Comparison of ENCODE assay signal across 9 mouse cellular contexts in the genomic region with DNA sequence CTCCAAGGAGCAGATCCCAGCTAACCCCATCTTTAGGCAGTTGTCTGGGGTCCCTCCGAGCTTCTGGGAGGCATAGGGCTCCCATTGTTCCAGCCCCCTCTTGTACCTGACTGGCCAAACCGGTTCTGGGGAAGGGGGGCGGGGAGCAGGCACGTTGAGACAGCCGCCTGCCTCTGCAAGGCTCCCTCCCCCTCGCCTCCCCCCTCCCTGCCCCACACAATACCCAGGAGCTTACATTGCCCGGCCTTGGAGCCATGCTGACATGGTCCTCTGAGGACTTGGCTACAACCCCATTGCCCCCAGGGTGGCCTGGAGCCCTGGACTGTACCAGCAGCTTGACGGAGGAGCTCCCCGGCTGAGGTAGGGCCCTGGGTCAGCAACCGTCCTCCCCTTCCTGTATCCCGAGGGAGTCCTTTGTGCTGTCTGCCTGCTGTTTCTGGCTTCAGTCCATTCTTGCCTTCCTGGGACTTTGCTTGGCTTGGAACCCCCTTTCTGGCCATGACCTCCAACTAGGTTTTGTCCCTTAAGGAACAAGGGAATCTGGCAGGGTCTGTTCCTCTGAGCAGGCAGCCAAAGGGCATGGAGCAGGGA. TPM values are rescaled to one million over a fixed set of nuclear protein-coding genes. Genes with fewer than 3 reads are reported as not detected.
DNase-seq lines count a peak whose midpoint lies in the region; ATAC-seq and TF ChIP-seq lines count a peak whose summit lies in the region.
"Had no signal": no experiment of that assay in that cellular context is flagged by ENCODE, and none has a peak within 500 bp of the region (broad histone marks: within the 10 kb centered on the region; RNA-seq: fewer than 3 reads in every experiment).

No protein-coding gene starts in this region.

- no peak for TF ChIP-seq CTCF in lung, postnatal 0 days (IDR thresholded peaks at IDR 0.05)

- no peaks in the 10 kb centered on the region for H3K9me3 ChIP-seq in neural tube, embryonic 15.5 days (replicated peaks)
- no peaks in the 10 kb centered on the region for H3K9me3 ChIP-seq in lung, postnatal 0 days (ENCODE audit: low read length)
- no peaks in the 10 kb centered on the region for H3K9me3 ChIP-seq in liver, embryonic 11.5 days (ENCODE audit: control insufficient read depth, low read length)

- H3K27me3 ChIP-seq in neural tube, embryonic 15.5 days (replicated peaks), result peaks cover 85% of the 10 kb centered on the region
- peaks cover 13% of the 10 kb centered on the region for H3K27me3 ChIP-seq in lung, postnatal 0 days (replicated peaks; ENCODE audit: insufficient read depth, low read length)
- H3K27me3 ChIP-seq in liver, embryonic 11.5 days (replicated peaks; ENCODE audit: control insufficient read depth, insufficient read depth, low read length), result peaks cover 99% of the 10 kb centered on the region

- 7% methylated on average over 11 of the region's 11 CpGs for WGBS in neural tube, embryonic 15.5 days
- 2% methylated on average over 10 of the region's 11 CpGs for WGBS in lung, postnatal 0 days
- 9% methylated on average over 10 of the region's 11 CpGs for WGBS in liver, embryonic 11.5 days

- TF ChIP-seq EP300 in lung, postnatal 0 days (IDR thresholded peaks at IDR 0.05), result no peak

- no peak overlapping the region for H3K4me3 ChIP-seq in neural tube, embryonic 15.5 days (replicated peaks)
- no peak overlapping the region; the same call in 1 of the 2 replicates for H3K4me3 ChIP-seq in lung, postnatal 0 days (ENCODE audit: low read depth, low read length)
- H3K4me3 ChIP-seq in liver, embryonic 11.5 days (ENCODE audit: low read depth, low read length), result no peak overlapping the region

- H3K4me1 ChIP-seq in neural tube, embryonic 15.5 days, result peaks cover 72% of the 10 kb centered on the region
- peaks cover 35% of the 10 kb centered on the region for H3K4me1 ChIP-seq in lung, postnatal 0 days (ENCODE audit: insufficient read depth, low read depth, low read length)
- peaks cover 32% of the 10 kb centered on the region for H3K4me1 ChIP-seq in liver, embryonic 11.5 days (replicated peaks; ENCODE audit: control insufficient read depth, insufficient read depth, low read length)

- H3K27ac ChIP-seq in neural tube, embryonic 15.5 days (replicated peaks), result no peak overlapping the region
- H3K27ac ChIP-seq in lung, postnatal 0 days (ENCODE audit: low read length), result peak overlapping the region; percentile 62
- H3K27ac ChIP-seq in liver, embryonic 11.5 days (ENCODE audit: low read depth, low read length), result no peak overlapping the region

- H3K4me2 ChIP-seq in neural tube, embryonic 15.5 days, result peak overlapping the region; percentile 9; the same call in 1 of the 2 replicates
- H3K4me2 ChIP-seq in lung, postnatal 0 days (replicated peaks; ENCODE audit: low read depth, low read length), result peak overlapping the region; percentile 34
- no peak overlapping the region for H3K4me2 ChIP-seq in liver, embryonic 11.5 days

- peak; percentile 68 for DNase-seq in adrenal gland, postnatal 14 days
- no peak for DNase-seq in adrenal gland, postnatal 4 days (ENCODE audit: low spot score in 2 of 2)
- DNase-seq in neural tube, embryonic 10.5 days (ENCODE audit: extremely low spot score, low spot score), result no peak
- DNase-seq in kidney, adult 11 months, result peak; percentile 67
- DNase-seq in lung, postnatal 0 days (ENCODE audit: low spot score), result peak; percentile 55
- DNase-seq in spleen, adult 12 weeks (ENCODE audit: low spot score), result no peak
- no peak for DNase-seq in liver, embryonic 11.5 days (ENCODE audit: low spot score)

- no peaks in the 10 kb centered on the region for H3K36me3 ChIP-seq in neural tube, embryonic 15.5 days
- H3K36me3 ChIP-seq in lung, postnatal 0 days (ENCODE audit: insufficient read depth, low read length), result no peaks in the 10 kb centered on the region
- no peaks in the 10 kb centered on the region for H3K36me3 ChIP-seq in liver, embryonic 11.5 days (ENCODE audit: control insufficient read depth, insufficient read depth, low read length)

- ATAC-seq in neural tube, embryonic 15.5 days (ENCODE audit: low FRiP score), result no peak
- ATAC-seq in lung, postnatal 0 days, result peak; percentile 34
- no peak for ATAC-seq in liver, embryonic 11.5 days (replicated peaks; ENCODE audit: low FRiP score)

- no peak overlapping the region for H3K9ac ChIP-seq in neural tube, embryonic 15.5 days (replicated peaks)
- H3K9ac ChIP-seq in lung, postnatal 0 days (replicated peaks; ENCODE audit: low read depth), result no peak overlapping the region
- no peak overlapping the region for H3K9ac ChIP-seq in liver, embryonic 11.5 days (ENCODE audit: low read depth, low read length)

RNA-seq across cellular contexts. Expression of gene Arhgef19, which starts 3.4 kb away (rescaled TPM):
- total RNA-seq in adrenal gland, postnatal 14 days (2021), result 35.9 and 36.8 TPM in 2 replicates
- 10 to 100 TPM; 37.5 to 39.2 TPM for total RNA-seq in adrenal gland, postnatal 4 days (2021)
- polyA plus RNA-seq in neural tube, embryonic 15.5 days (2015; fragmentation: Nextera tagmentation; extraction: Ambion mirVana), result 1.3 and 3.8 TPM in 2 replicates
- 2.9 and 3.8 TPM in 2 replicates for polyA plus RNA-seq in lung, postnatal 0 days (2015; fragmentation: Nextera tagmentation; extraction: Ambion mirVana)
- polyA plus RNA-seq in liver, embryonic 11.5 days (2014; fragmentation: Nextera tagmentation; extraction: Ambion mirVana), result 2.3 and 2.5 TPM in 2 replicates
- total RNA-seq: common myeloid progenitor, adult 5-6 weeks had no signal

RNA-seq across cellular contexts. Expression of gene Rsg1, which starts 29.0 kb away (rescaled TPM):
- 1.1 and 1.8 TPM in 2 replicates for total RNA-seq in adrenal gland, postnatal 14 days (2021)
- 1 to 10 TPM; 2.5 to 2.7 TPM for total RNA-seq in adrenal gland, postnatal 4 days (2021)
- 8.9 and 9.0 TPM in 2 replicates for polyA plus RNA-seq in neural tube, embryonic 15.5 days (2015; fragmentation: Nextera tagmentation; extraction: Ambion mirVana)
- polyA plus RNA-seq in lung, postnatal 0 days (2015; fragmentation: Nextera tagmentation; extraction: Ambion mirVana), result 2.0 and 2.4 TPM in 2 replicates
- polyA plus RNA-seq in liver, embryonic 11.5 days (2014; fragmentation: Nextera tagmentation; extraction: Ambion mirVana), result 4.5 and 4.6 TPM in 2 replicates

RNA-seq across cellular contexts. Expression of gene Epha2, which starts 58.3 kb away (rescaled TPM):
- 18.8 and 19.4 TPM in 2 replicates for total RNA-seq in adrenal gland, postnatal 14 days (2021)
- 10 to 100 TPM; 19.0 to 21.5 TPM for total RNA-seq in adrenal gland, postnatal 4 days (2021)
- polyA plus RNA-seq in neural tube, embryonic 15.5 days (2015; fragmentation: Nextera tagmentation; extraction: Ambion mirVana), result 0.87 and 1.9 TPM in 2 replicates
- polyA plus RNA-seq in lung, postnatal 0 days (2015; fragmentation: Nextera tagmentation; extraction: Ambion mirVana), result 9.7 and 10.3 TPM in 2 replicates
- polyA plus RNA-seq in liver, embryonic 11.5 days (2014; fragmentation: Nextera tagmentation; extraction: Ambion mirVana), result 2.5 and 2.9 TPM in 2 replicates

Comparison
In these comparisons a context has a peak if more than half of its experiments do, and no peak if none do; other contexts are left out.
1. DNase-seq: peak in adrenal gland, postnatal 14 days (single experiment), kidney, adult 11 months (single experiment) and lung, postnatal 0 days (single experiment); none in adrenal gland, postnatal 4 days (0 of 2), neural tube, embryonic 10.5 days (single experiment), spleen, adult 12 weeks (single experiment) and liver, embryonic 11.5 days (single experiment).